Mouse (Mus musculus): Measurements from ENCODE around the gene Rps19.
"Not testable (repeated sequence)": the region's sequence is repeated elsewhere in the genome, so short reads cannot be mapped to it uniquely, and the experiment has no call there.

The Rps19 gene

GRCm38 (mm10) chr7:24883896-24884692, at the start of gene Rps19:
TSS of gene Rps19 (plus strand) at chr7:24884371.
- in situ Hi-C loops (cut with MboI; ENCODE audit: unreplicated experiment in 2 of 2) = loop anchor here in 1 of 2 experiments (5.0 to 25.0 kb wide), 2 partner anchors 67 to 828 kb away; partner anchors contain the start of gene Ccdc97

GRCm38 (mm10) chr7:24838732-24839409, 45.3 kb upstream of the Rps19 start:
- in situ Hi-C loops (cut with MboI; ENCODE audit: unreplicated experiment in 2 of 2) = not testable (repeated sequence)

- in situ Hi-C loops (cut with MboI; ENCODE audit: unreplicated experiment in 2 of 2) = no loop called here
These were observed 44.8 kb upstream of the Rps19 start for GRCm38 (mm10) chr7:24839410-24839808.

- in situ Hi-C loops (cut with MboI; ENCODE audit: unreplicated experiment in 2 of 2) = no loop called here
These were observed 43.8 kb upstream of the Rps19 start for GRCm38 (mm10) chr7:24840331-24840730.

- in situ Hi-C loops (cut with MboI; ENCODE audit: unreplicated experiment in 2 of 2) = no loop called here
These were observed 43.2 kb upstream of the Rps19 start for GRCm38 (mm10) chr7:24841009-24841408.

- in situ Hi-C loops (cut with MboI; ENCODE audit: unreplicated experiment in 2 of 2) = no loop called here
These were observed 40.0 kb upstream of the Rps19 start for GRCm38 (mm10) chr7:24844144-24844543.

GRCm38 (mm10) chr7:24845181-24845580, 39.0 kb upstream of the Rps19 start:
- in situ Hi-C loops (cut with MboI; ENCODE audit: unreplicated experiment in 2 of 2) = no loop called here

- in situ Hi-C loops (cut with MboI; ENCODE audit: unreplicated experiment in 2 of 2) = no loop called here
These were observed 38.5 kb upstream of the Rps19 start for GRCm38 (mm10) chr7:24845713-24846112.

GRCm38 (mm10) chr7:24846576-24846975, 37.6 kb upstream of the Rps19 start:
- in situ Hi-C loops (cut with MboI; ENCODE audit: unreplicated experiment in 2 of 2) = not testable (repeated sequence)

- in situ Hi-C loops (cut with MboI; ENCODE audit: unreplicated experiment in 2 of 2) = no loop called here
These were observed 34.0 kb upstream of the Rps19 start for GRCm38 (mm10) chr7:24850162-24850561.

- in situ Hi-C loops (cut with MboI; ENCODE audit: unreplicated experiment in 2 of 2) = no loop called here
These were observed 33.3 kb upstream of the Rps19 start for GRCm38 (mm10) chr7:24850899-24851303.

GRCm38 (mm10) chr7:24851596-24852325, 32.4 kb upstream of the Rps19 start:
- in situ Hi-C loops (cut with MboI; ENCODE audit: unreplicated experiment in 2 of 2) = no loop called here

- in situ Hi-C loops (cut with MboI; ENCODE audit: unreplicated experiment in 2 of 2) = no loop called here
These were observed 31.5 kb upstream of the Rps19 start for GRCm38 (mm10) chr7:24852557-24853232.

GRCm38 (mm10) chr7:24853233-24853563, 31.0 kb upstream of the Rps19 start:
- in situ Hi-C loops (cut with MboI; ENCODE audit: unreplicated experiment in 2 of 2) = no loop called here

- in situ Hi-C loops (cut with MboI; ENCODE audit: unreplicated experiment in 2 of 2) = no loop called here
These were observed 30.5 kb upstream of the Rps19 start for GRCm38 (mm10) chr7:24853695-24854094.

GRCm38 (mm10) chr7:24856460-24857120, 27.6 kb upstream of the Rps19 start:
- in situ Hi-C loops (cut with MboI; ENCODE audit: unreplicated experiment in 2 of 2) = no loop called here

GRCm38 (mm10) chr7:24859234-24859633, 24.9 kb upstream of the Rps19 start:
- in situ Hi-C loops (cut with MboI; ENCODE audit: unreplicated experiment in 2 of 2) = no loop called here

GRCm38 (mm10) chr7:24861913-24862312, 22.3 kb upstream of the Rps19 start, which contains the start of gene Gm9844:
TSS of gene Gm9844 (plus strand) at chr7:24862213.
- in situ Hi-C loops (cut with MboI; ENCODE audit: unreplicated experiment in 2 of 2) = no loop called here

GRCm38 (mm10) chr7:24862853-24863252, 21.3 kb upstream of the Rps19 start:
- in situ Hi-C loops (cut with MboI; ENCODE audit: unreplicated experiment in 2 of 2) = no loop called here

GRCm38 (mm10) chr7:24864156-24864555, 20.0 kb upstream of the Rps19 start:
- in situ Hi-C loops (cut with MboI; ENCODE audit: unreplicated experiment in 2 of 2) = no loop called here

All from v-Abl transformed pro-B cells (cell line).